ENCODE assay signal across 8 mouse cellular contexts in genomic region chr7:101328621-101329158, GRCm38 (mm10). TPM values are rescaled to one million over a fixed set of nuclear protein-coding genes. Genes with fewer than 3 reads are reported as not detected.
A peak's percentile ranks its signal among the peaks of the same experiment; 100 is the strongest.
DNase-seq lines count a peak whose midpoint lies in the region.

No protein-coding gene starts in this region.

- peak; percentile 71 for DNase-seq in layer of hippocampus, adult 11-12 months (ENCODE audit: low spot score)
- no peak for DNase-seq in layer of hippocampus, postnatal 25 days (ENCODE audit: extremely low spot score in 1 of 2, low spot score in 1 of 2)
- peak; percentile 52 for DNase-seq in cerebellum, adult 8-10 months
- peak; percentile 76 to 86 for DNase-seq in frontal cortex, postnatal 36 days (ENCODE audit: low spot score in 2 of 2)
- DNase-seq in left cerebral cortex, postnatal 36 days (ENCODE audit: low spot score in 2 of 2) = peak; percentile 70 to 77
- DNase-seq in thymus, postnatal 10 days (ENCODE audit: low spot score in 2 of 2) = no peak
- no peak for DNase-seq in kidney, postnatal 36 days
- no peak for DNase-seq in heart, postnatal 4 days

- intact Hi-C loops in left cerebral cortex, postnatal 36 days (cut with DNase I) = no loop called here

RNA-seq across cellular contexts. Expression of gene Stard10, which starts 11.8 kb away (rescaled TPM):
- total RNA-seq in layer of hippocampus, postnatal 25 days (2021) = 10 to 100 TPM; 22.4 to 23.0 TPM
- total RNA-seq in left cerebral cortex, postnatal 36 days (2021) = 10 to 100 TPM; 75.7 to 85.6 TPM
- total RNA-seq in heart, postnatal 4 days (2021) = 10 to 100 TPM; 45.6 to 53.6 TPM

RNA-seq across cellular contexts. Expression of gene Arap1, which starts 19.2 kb away (rescaled TPM):
- total RNA-seq in layer of hippocampus, postnatal 25 days (2021) = 10 to 100 TPM; 13.9 to 24.2 TPM
- 10 to 100 TPM; 16.5 to 17.6 TPM for total RNA-seq in left cerebral cortex, postnatal 36 days (2021)
- total RNA-seq in heart, postnatal 4 days (2021) = 10 to 100 TPM; 44.5 to 44.8 TPM

RNA-seq across cellular contexts. Expression of gene Atg16l2, which starts 26.6 kb away (rescaled TPM):
- 10 to 100 TPM; 35.1 to 36.6 TPM for total RNA-seq in layer of hippocampus, postnatal 25 days (2021)
- total RNA-seq in left cerebral cortex, postnatal 36 days (2021) = 10 to 100 TPM; 52.7 to 55.5 TPM
- 10 to 100 TPM; 13.0 to 16.0 TPM for total RNA-seq in heart, postnatal 4 days (2021)

Comparison
In these comparisons a context has a peak if more than half of its experiments do, and no peak if none do; other contexts are left out.
1. DNase-seq: peak in layer of hippocampus, adult 11-12 months (single experiment), cerebellum, adult 8-10 months (single experiment), frontal cortex, postnatal 36 days (2 of 2) and left cerebral cortex, postnatal 36 days (2 of 2); none in layer of hippocampus, postnatal 25 days (0 of 2), thymus, postnatal 10 days (0 of 2), kidney, postnatal 36 days (0 of 2) and heart, postnatal 4 days (single experiment).